Mouse (Mus musculus) mature B cell (primary cell): ENCODE results near the gene Tram2.

Experiments used
- in situ Hi-C: fragments of 300-500 bp; cut with MboI; formaldehyde crosslinking; loops from 2 replicates; pipeline ENCODE4 v1.14.3; 2019

Gene Tram2

GRCm38 (mm10) chr1:20973389-20973788 is 105.6 kb downstream of the Tram2 start:
- in situ Hi-C loops: no loop called here

- in situ Hi-C loops: no loop called here
Observed at GRCm38 (mm10) chr1:20969642-20970041, 109.4 kb downstream of the Tram2 start.

GRCm38 (mm10) chr1:20954876-20955275 is 124.2 kb downstream of the Tram2 start:
- in situ Hi-C loops: no loop called here

- in situ Hi-C loops: no loop called here
Observed at GRCm38 (mm10) chr1:20951799-20952198, 127.2 kb downstream of the Tram2 start.

- in situ Hi-C loops: no loop called here
Observed at GRCm38 (mm10) chr1:20951300-20951763, 127.7 kb downstream of the Tram2 start, which contains the start of gene Efhc1. Gene Efhc1 (plus strand): TSS chr1:20951626.
